Mouse (Mus musculus): ENCODE results near the gene Gm973.

Gene Gm973

DNA sequence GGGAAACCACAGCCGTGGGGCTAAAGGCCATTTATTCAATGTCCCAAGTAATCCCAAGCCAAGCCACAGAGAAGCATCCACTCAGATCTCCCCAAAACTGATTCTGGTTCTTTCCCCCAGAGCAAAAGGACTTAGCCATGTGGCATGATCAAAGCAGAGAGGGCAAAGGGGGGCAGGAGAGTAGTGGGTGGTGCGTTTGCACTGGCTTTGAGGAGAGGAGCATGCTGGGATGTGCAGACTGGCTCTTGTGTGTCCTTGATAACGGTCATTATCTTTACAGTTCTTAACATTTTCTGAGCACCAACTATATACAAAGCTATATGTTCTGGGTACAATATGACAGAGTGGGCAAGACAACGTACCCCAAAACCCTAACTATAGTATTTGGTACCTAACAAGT is 23.6 kb upstream of the Gm973 start:
- no peak for DNase-seq (ENCODE audit: low read depth, low spot score)

- no peak for DNase-seq (ENCODE audit: low read depth, low spot score)
Measured at GRCm38 (mm10) chr1:59495970-59496369, 20.1 kb upstream of the Gm973 start.

- no peak for DNase-seq (ENCODE audit: low read depth, low spot score)
Measured at GRCm38 (mm10) chr1:59497741-59498613, 18.1 kb upstream of the Gm973 start.

DNA sequence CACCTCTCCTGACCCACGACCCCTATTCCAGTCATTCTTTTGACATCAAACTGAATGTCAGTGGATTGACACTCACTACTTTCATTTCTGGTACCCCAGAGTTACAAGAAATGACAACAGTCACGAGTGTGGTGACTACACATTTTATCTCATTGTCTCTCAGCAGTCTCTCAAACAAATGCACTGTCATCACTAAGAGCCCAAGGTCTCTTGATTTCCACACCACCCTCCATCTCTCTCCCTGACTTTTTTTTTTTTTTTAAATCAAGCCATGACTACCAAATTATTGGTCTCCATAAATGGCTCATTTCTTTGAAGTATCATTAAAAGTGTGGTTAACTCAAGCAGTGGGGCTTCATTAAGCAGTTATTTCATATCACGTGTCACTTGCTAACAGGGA is 16.7 kb upstream of the Gm973 start:
- no peak for DNase-seq (ENCODE audit: low read depth, low spot score)

GRCm38 (mm10) chr1:59502355-59502754 is 13.7 kb upstream of the Gm973 start:
- no peak for DNase-seq (ENCODE audit: low read depth, low spot score)

GRCm38 (mm10) chr1:59503659-59504301 is 12.3 kb upstream of the Gm973 start:
- DNase-seq (ENCODE audit: low read depth, low spot score): no peak

- no peak for DNase-seq (ENCODE audit: low read depth, low spot score)
Measured at GRCm38 (mm10) chr1:59504302-59504700, 11.8 kb upstream of the Gm973 start.

GRCm38 (mm10) chr1:59508463-59509139 is 7.5 kb upstream of the Gm973 start:
- no peak for DNase-seq (ENCODE audit: low read depth, low spot score)

DNA sequence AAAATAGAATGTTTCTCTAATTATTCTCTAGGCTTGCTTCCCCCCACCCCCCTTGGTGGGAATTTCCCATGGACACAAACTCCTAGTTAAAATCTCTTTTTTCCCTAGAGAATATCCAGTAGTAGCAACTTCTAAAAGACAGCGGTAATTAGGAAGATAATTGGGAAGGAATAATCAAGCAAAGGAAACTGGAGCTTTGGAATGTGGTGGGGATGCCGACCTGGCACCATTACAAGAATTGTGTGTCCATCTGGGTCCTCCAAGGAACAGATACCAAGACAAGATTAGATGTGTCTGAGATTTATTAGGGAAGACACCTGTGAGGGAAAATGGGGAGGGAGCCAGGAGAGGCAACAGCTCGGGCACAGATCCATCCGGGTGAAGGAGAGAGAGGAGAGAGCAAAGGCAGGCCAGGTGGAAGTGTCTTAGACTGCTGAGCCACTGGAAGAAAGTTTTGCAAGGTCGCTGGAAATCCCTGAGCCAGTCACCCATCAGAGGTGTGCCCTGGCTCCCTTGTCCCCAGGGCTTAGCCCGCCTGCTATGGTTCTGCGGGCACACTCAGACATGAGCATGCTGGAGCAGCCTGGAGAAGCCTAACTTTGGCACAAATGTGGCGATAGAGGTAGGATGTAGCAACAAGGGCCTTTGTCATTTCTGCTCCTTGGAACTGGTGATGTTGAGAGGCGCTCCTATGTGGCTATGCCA is 4.3 kb upstream of the Gm973 start:
- DNase-seq (ENCODE audit: low read depth, low spot score): no peak

- DNase-seq (ENCODE audit: low read depth, low spot score): no peak
Measured at GRCm38 (mm10) chr1:59520226-59520837, 4.3 kb downstream of the Gm973 start.

DNA sequence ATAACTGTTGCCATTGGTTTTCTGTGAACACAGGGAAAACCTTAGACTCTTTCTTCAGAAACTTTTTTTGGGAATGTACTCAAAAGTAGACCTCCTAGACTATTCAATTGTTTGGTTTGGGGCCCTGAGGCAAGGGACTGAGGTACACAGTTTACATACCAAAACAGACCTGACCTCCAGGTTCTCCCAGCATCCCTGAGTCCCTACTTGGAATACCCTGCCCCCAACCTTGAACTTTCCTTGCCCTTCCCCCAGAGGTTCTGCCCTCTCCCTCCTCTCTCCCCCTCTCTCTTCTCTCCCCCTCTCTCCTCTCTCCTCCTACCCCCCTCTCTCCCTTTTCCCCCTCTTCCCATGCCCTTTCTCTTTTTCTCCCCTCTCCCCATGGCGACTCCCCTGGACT is 6.4 kb downstream of the Gm973 start:
- DNase-seq (ENCODE audit: low read depth, low spot score): no peak

GRCm38 (mm10) chr1:59523378-59523958 is 7.4 kb downstream of the Gm973 start:
- no peak for DNase-seq (ENCODE audit: low read depth, low spot score)

- no peak for DNase-seq (ENCODE audit: low read depth, low spot score)
Measured at GRCm38 (mm10) chr1:59524071-59524470, 8.0 kb downstream of the Gm973 start.

DNA sequence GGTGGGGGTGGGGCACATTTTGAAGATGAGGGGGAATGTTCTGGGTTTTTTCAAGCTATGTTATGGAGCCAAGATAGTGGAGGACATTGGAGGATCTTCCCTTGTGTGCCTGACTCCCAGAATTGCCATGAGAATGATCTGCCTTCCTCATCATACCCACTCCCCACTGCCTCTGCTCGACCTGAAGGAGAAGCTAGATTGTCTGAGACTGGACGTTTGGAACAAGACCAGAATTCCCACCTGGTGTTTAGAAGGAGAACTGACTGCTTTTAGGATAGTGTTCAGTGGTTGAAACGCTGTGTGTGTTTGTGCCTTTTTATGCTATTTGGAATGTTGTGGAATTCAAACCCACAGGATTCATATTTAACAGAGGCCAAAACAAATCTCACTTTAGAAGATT is 8.7 kb downstream of the Gm973 start:
- DNase-seq (ENCODE audit: low read depth, low spot score): no peak

DNA sequence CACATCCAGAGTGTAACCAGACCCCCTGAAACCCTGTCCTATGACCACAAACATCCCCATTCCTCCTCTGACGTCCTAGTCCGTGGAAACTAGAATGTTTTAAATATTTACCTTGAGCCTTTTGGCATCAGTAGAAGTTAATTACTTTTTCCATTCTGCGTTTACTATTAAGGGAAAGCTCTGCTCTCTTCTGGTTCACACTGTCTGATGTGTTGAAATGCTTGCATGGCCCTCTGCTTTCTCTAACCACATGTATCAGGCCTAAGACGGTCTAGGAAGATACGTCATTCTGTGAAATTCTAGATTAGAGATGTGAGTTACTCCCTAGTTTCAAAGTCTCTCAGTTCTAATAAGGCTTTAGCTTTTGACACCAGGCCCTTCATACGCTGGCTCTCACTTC is 11.2 kb downstream of the Gm973 start:
- DNase-seq (ENCODE audit: low read depth, low spot score): no peak

GRCm38 (mm10) chr1:59534976-59535810 is 19.1 kb downstream of the Gm973 start:
- no peak for DNase-seq (ENCODE audit: low read depth, low spot score)

GRCm38 (mm10) chr1:59538381-59538780 is 22.3 kb downstream of the Gm973 start:
- no peak for DNase-seq (ENCODE audit: low read depth, low spot score)

- no peak for DNase-seq (ENCODE audit: low read depth, low spot score)
Measured at GRCm38 (mm10) chr1:59540537-59541148, 24.6 kb downstream of the Gm973 start.

DNA sequence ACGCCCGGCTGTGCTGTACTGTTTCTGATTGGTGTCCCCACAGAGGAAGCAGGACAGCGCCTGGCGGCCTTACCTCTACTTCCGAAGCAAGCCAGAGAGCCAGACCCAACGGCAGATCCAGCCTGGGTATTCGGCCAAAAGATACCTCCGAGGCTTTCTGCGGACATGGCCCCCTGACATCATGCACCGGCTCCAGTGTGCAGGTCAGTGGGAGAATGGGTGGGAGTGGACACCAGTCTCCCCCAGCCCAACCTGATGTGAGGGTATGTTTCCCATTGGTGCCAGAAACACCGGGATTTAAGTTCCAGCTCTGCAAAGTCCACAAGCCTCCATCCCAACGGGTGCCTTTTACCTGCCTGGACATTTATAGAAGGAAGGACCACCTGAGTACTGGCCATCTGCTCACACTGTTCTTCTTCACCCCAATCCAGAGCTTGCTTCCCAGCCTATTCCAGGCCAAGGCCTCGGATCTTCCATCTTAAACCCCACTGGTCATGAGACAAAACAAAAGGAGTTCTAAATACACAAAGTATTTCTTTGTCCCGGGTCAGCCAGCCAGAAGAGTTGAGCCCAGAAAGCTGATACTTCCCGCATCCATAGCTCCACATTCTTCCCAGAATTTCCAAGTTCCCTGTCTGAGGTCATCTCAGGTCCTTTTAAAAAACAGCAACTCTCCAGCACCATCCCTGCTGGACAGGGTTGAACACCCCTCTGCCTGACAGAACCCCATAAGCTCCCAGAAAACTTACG is 25.4 kb downstream of the Gm973 start:
- no peak for DNase-seq (ENCODE audit: low read depth, low spot score)

Data from retina, postnatal 7 days (tissue).